Mouse (Mus musculus) left cerebral cortex, adult 11 months (tissue): ENCODE results near the gene 4930539E08Rik.

ENCODE experiments used
- DNase-seq: peaks from one replicate; pipeline ENCODE4 v3.0.0; 2022; ENCODE audit warnings: low spot score

4930539E08Rik gene

GRCm38 (mm10) chr17:28895217-28895875 lies 19.8 kb downstream of the 4930539E08Rik start:
- no peak for DNase-seq

- DNase-seq: no peak
These were observed 20.9 kb downstream of the 4930539E08Rik start for GRCm38 (mm10) chr17:28894050-28894767.

- no peak for DNase-seq
These were observed 28.9 kb downstream of the 4930539E08Rik start for GRCm38 (mm10) chr17:28886266-28886665.

GRCm38 (mm10) chr17:28885231-28885630 lies 29.9 kb downstream of the 4930539E08Rik start:
- no peak for DNase-seq

- no peak for DNase-seq
These were observed 31.1 kb downstream of the 4930539E08Rik start for GRCm38 (mm10) chr17:28883941-28884516.

- no peak for DNase-seq
These were observed 32.3 kb downstream of the 4930539E08Rik start for GRCm38 (mm10) chr17:28882810-28883209.

GRCm38 (mm10) chr17:28882316-28882715 lies 32.8 kb downstream of the 4930539E08Rik start:
- DNase-seq: peak; percentile 47

- DNase-seq: peak; percentile 64
These were observed 35.2 kb downstream of the 4930539E08Rik start for GRCm38 (mm10) chr17:28879931-28880391.

- DNase-seq: no peak
These were observed 38.3 kb downstream of the 4930539E08Rik start for GRCm38 (mm10) chr17:28876821-28877220.

GRCm38 (mm10) chr17:28876331-28876730 lies 38.8 kb downstream of the 4930539E08Rik start:
- DNase-seq: no peak

GRCm38 (mm10) chr17:28875316-28875715 lies 39.8 kb downstream of the 4930539E08Rik start:
- peak; percentile 75 for DNase-seq

- no peak for DNase-seq
These were observed 40.3 kb downstream of the 4930539E08Rik start for GRCm38 (mm10) chr17:28874825-28875224.

GRCm38 (mm10) chr17:28874216-28874615 lies 40.9 kb downstream of the 4930539E08Rik start:
- no peak for DNase-seq

- DNase-seq: no peak
These were observed 42.8 kb downstream of the 4930539E08Rik start for GRCm38 (mm10) chr17:28872322-28872721.

GRCm38 (mm10) chr17:28871831-28872230 lies 43.3 kb downstream of the 4930539E08Rik start:
- DNase-seq: no peak

- DNase-seq: no peak
These were observed 44.7 kb downstream of the 4930539E08Rik start for GRCm38 (mm10) chr17:28870435-28870834.

- peak; percentile 80 for DNase-seq
These were observed 45.6 kb downstream of the 4930539E08Rik start for GRCm38 (mm10) chr17:28869412-28870110.

- no peak for DNase-seq
These were observed 47.7 kb downstream of the 4930539E08Rik start for GRCm38 (mm10) chr17:28867381-28867780.

- DNase-seq: no peak
These were observed 48.2 kb downstream of the 4930539E08Rik start for GRCm38 (mm10) chr17:28866921-28867320.

GRCm38 (mm10) chr17:28864464-28864863 lies 50.7 kb downstream of the 4930539E08Rik start:
- no peak for DNase-seq

- DNase-seq: no peak
These were observed 51.2 kb downstream of the 4930539E08Rik start for GRCm38 (mm10) chr17:28863926-28864325.

- no peak for DNase-seq
These were observed 56.9 kb downstream of the 4930539E08Rik start, which contains the start of gene Pnpla1 for GRCm38 (mm10) chr17:28858205-28858604. Pnpla1 (plus strand) TSS chr17:28858411.
